Comparison of ENCODE assay signal across 8 mouse cellular contexts in genomic region chr11:120549986-120550809, GRCm38 (mm10). TPM values are rescaled to one million over a fixed set of nuclear protein-coding genes. Genes with fewer than 3 reads are reported as not detected.
DNase-seq lines count a peak whose midpoint lies in the region; ATAC-seq and TF ChIP-seq lines count a peak whose summit lies in the region.

No protein-coding gene starts in this region.

- DNase-seq in layer of hippocampus, adult 2 months (ENCODE audit: low spot score in 2 of 2) = no peak
- DNase-seq in layer of hippocampus, postnatal 14 days (ENCODE audit: low spot score in 2 of 2) = no peak
- no peak for DNase-seq in embryonic facial prominence, embryonic 11.5 days (ENCODE audit: low spot score)
- no peak for DNase-seq in urinary bladder, postnatal 10 days (ENCODE audit: low spot score)
- no peak for DNase-seq in thymus, postnatal 14 days

- H3K9me3 ChIP-seq in embryonic facial prominence, embryonic 11.5 days (replicated peaks; ENCODE audit: control insufficient read depth, low read length) = no peaks in the 10 kb centered on the region
- H3K9me3 ChIP-seq in hindbrain, embryonic 15.5 days = no peaks in the 10 kb centered on the region
- no peaks in the 10 kb centered on the region for H3K9me3 ChIP-seq in midbrain, embryonic 16.5 days (replicated peaks; ENCODE audit: control insufficient read depth, low read length, poor library complexity, severe bottlenecking)

- no peaks in the 10 kb centered on the region for H3K27me3 ChIP-seq in embryonic facial prominence, embryonic 11.5 days (ENCODE audit: control insufficient read depth, insufficient read depth, low read length)
- no peaks in the 10 kb centered on the region for H3K27me3 ChIP-seq in hindbrain, embryonic 15.5 days
- H3K27me3 ChIP-seq in midbrain, embryonic 16.5 days (ENCODE audit: control insufficient read depth, insufficient read depth, low read depth, low read length) = no peaks in the 10 kb centered on the region

- no peaks in the 10 kb centered on the region for H3K36me3 ChIP-seq in embryonic facial prominence, embryonic 11.5 days (replicated peaks; ENCODE audit: control insufficient read depth, insufficient read depth, low read depth, low read length)
- H3K36me3 ChIP-seq in hindbrain, embryonic 15.5 days = 0 out of 2 replicates have a peak, but pooled peaks cover under 1% of the 10 kb centered on the region
- no peaks in the 10 kb centered on the region for H3K36me3 ChIP-seq in midbrain, embryonic 16.5 days (ENCODE audit: control insufficient read depth, insufficient read depth, low read length)

- peak overlapping the region; percentile 95 for H3K27ac ChIP-seq in layer of hippocampus, adult 2 months
- peak overlapping the region; percentile 83 for H3K27ac ChIP-seq in embryonic facial prominence, embryonic 11.5 days (replicated peaks; ENCODE audit: low read depth, low read length)
- peak overlapping the region; percentile 85 for H3K27ac ChIP-seq in hindbrain, embryonic 15.5 days (replicated peaks)
- peak overlapping the region; percentile 65 for H3K27ac ChIP-seq in midbrain, embryonic 16.5 days (ENCODE audit: low read length)

- H3K4me2 ChIP-seq in embryonic facial prominence, embryonic 11.5 days (ENCODE audit: low read depth, low read length) = peak overlapping the region; percentile 87
- peak overlapping the region; percentile 82 for H3K4me2 ChIP-seq in hindbrain, embryonic 15.5 days
- peak overlapping the region; percentile 98 for H3K4me2 ChIP-seq in midbrain, embryonic 16.5 days (ENCODE audit: low read length)

- 72% methylated on average over 11 of the region's 11 CpGs for WGBS in embryonic facial prominence, embryonic 11.5 days
- WGBS in hindbrain, embryonic 15.5 days = 76% methylated on average over 11 of the region's 11 CpGs
- WGBS in midbrain, embryonic 16.5 days = 72% methylated on average over 11 of the region's 11 CpGs

- H3K4me1 ChIP-seq in embryonic facial prominence, embryonic 11.5 days (ENCODE audit: control insufficient read depth, insufficient read depth, low read length) = peaks cover 4% of the 10 kb centered on the region
- H3K4me1 ChIP-seq in hindbrain, embryonic 15.5 days (replicated peaks) = peaks cover 26% of the 10 kb centered on the region
- peaks cover 24% of the 10 kb centered on the region for H3K4me1 ChIP-seq in midbrain, embryonic 16.5 days (ENCODE audit: control insufficient read depth, insufficient read depth, low read length)

- H3K9ac ChIP-seq in embryonic facial prominence, embryonic 11.5 days (replicated peaks; ENCODE audit: low read length) = peak overlapping the region; percentile 96
- H3K9ac ChIP-seq in hindbrain, embryonic 15.5 days = peak overlapping the region; percentile 97
- H3K9ac ChIP-seq in midbrain, embryonic 16.5 days (ENCODE audit: low read depth, low read length) = peak overlapping the region; percentile 99

- peak overlapping the region; percentile 98 for H3K4me3 ChIP-seq in layer of hippocampus, adult 2 months
- H3K4me3 ChIP-seq in embryonic facial prominence, embryonic 11.5 days (ENCODE audit: low read depth, low read length) = peak overlapping the region; percentile 98
- peak overlapping the region; percentile 97 for H3K4me3 ChIP-seq in hindbrain, embryonic 15.5 days
- peak overlapping the region; percentile 97 for H3K4me3 ChIP-seq in midbrain, embryonic 16.5 days (ENCODE audit: low read depth, low read length)

- peak; percentile 31; the same call in 1 of the 2 replicates for ATAC-seq in embryonic facial prominence, embryonic 11.5 days (replicated peaks; ENCODE audit: insufficient number of reproducible peaks, low FRiP score, low TSS enrichment, low read depth)
- ATAC-seq in hindbrain, embryonic 15.5 days (ENCODE audit: low FRiP score, low read depth) = peak; percentile 38; the same call in 1 of the 2 replicates
- peak; percentile 55; the same call in 1 of the 2 replicates for ATAC-seq in midbrain, embryonic 16.5 days
- ATAC-seq in megakaryocyte progenitor cell, adult 5-6 weeks (replicated peaks; ENCODE audit: poor library complexity) = no peak

- TF ChIP-seq CTCF in layer of hippocampus, adult 2 months (conservative IDR thresholded peaks at IDR 0.05) = no peak

RNA-seq across cellular contexts. Expression of gene Mcrip1, which starts 0.7 kb away (rescaled TPM):
- 10 to 100 TPM; 65.2 to 67.6 TPM for total RNA-seq in layer of hippocampus, adult 2 months (2021)
- 10 to 100 TPM; 86.1 to 89.0 TPM for total RNA-seq in layer of hippocampus, postnatal 14 days (2021)
- polyA plus RNA-seq in embryonic facial prominence, embryonic 11.5 days (2014; fragmentation: Nextera tagmentation; extraction: Ambion mirVana) = 223 and 249 TPM in 2 replicates
- 243 and 246 TPM in 2 replicates for polyA plus RNA-seq in hindbrain, embryonic 15.5 days (2015; fragmentation: Nextera tagmentation; extraction: Ambion mirVana)
- 232 and 233 TPM in 2 replicates for polyA plus RNA-seq in midbrain, embryonic 16.5 days (2015; fragmentation: Nextera tagmentation; extraction: Ambion mirVana)
- total RNA-seq in megakaryocyte progenitor cell, adult 5-6 weeks (2015) = 71.6 and 75.3 TPM in 2 replicates
- total RNA-seq in megakaryocyte progenitor cell, adult 5-6 weeks (2017) = 24.2 and 25.8 TPM in 2 replicates

RNA-seq across cellular contexts. Expression of gene Ppp1r27, which starts 0.7 kb away (rescaled TPM):
- total RNA-seq in layer of hippocampus, adult 2 months (2021) = not detected
- total RNA-seq in layer of hippocampus, postnatal 14 days (2021) = not detected
- polyA plus RNA-seq in embryonic facial prominence, embryonic 11.5 days (2014; fragmentation: Nextera tagmentation; extraction: Ambion mirVana) = not detected in 2 replicates
- polyA plus RNA-seq in hindbrain, embryonic 15.5 days (2015; fragmentation: Nextera tagmentation; extraction: Ambion mirVana) = not detected in 2 replicates
- not detected in 2 replicates for polyA plus RNA-seq in midbrain, embryonic 16.5 days (2015; fragmentation: Nextera tagmentation; extraction: Ambion mirVana)
- not detected in 2 replicates for total RNA-seq in megakaryocyte progenitor cell, adult 5-6 weeks (2015)
- 1.3 TPM in 1 of 2 replicates, not detected in the other for total RNA-seq in megakaryocyte progenitor cell, adult 5-6 weeks (2017)

RNA-seq across cellular contexts. Expression of gene Gcgr, which starts 19.7 kb away (rescaled TPM):
- total RNA-seq in layer of hippocampus, adult 2 months (2021) = not detected
- total RNA-seq in layer of hippocampus, postnatal 14 days (2021) = under 1 TPM; 0.28 to 0.36 TPM
- 0.43 and 0.91 TPM in 2 replicates for polyA plus RNA-seq in embryonic facial prominence, embryonic 11.5 days (2014; fragmentation: Nextera tagmentation; extraction: Ambion mirVana)
- polyA plus RNA-seq in hindbrain, embryonic 15.5 days (2015; fragmentation: Nextera tagmentation; extraction: Ambion mirVana) = 0.41 and 0.75 TPM in 2 replicates
- polyA plus RNA-seq in midbrain, embryonic 16.5 days (2015; fragmentation: Nextera tagmentation; extraction: Ambion mirVana) = 0.13 and 0.31 TPM in 2 replicates
- not detected in 2 replicates for total RNA-seq in megakaryocyte progenitor cell, adult 5-6 weeks (2015)
- not detected in 2 replicates for total RNA-seq in megakaryocyte progenitor cell, adult 5-6 weeks (2017)

RNA-seq across cellular contexts. Expression of gene P4hb, which starts 22.9 kb away (rescaled TPM):
- 100 to 1,000 TPM; 106 to 118 TPM for total RNA-seq in layer of hippocampus, adult 2 months (2021)
- total RNA-seq in layer of hippocampus, postnatal 14 days (2021) = 100 to 1,000 TPM; 142 to 157 TPM
- 626 and 629 TPM in 2 replicates for polyA plus RNA-seq in embryonic facial prominence, embryonic 11.5 days (2014; fragmentation: Nextera tagmentation; extraction: Ambion mirVana)
- 263 and 274 TPM in 2 replicates for polyA plus RNA-seq in hindbrain, embryonic 15.5 days (2015; fragmentation: Nextera tagmentation; extraction: Ambion mirVana)
- polyA plus RNA-seq in midbrain, embryonic 16.5 days (2015; fragmentation: Nextera tagmentation; extraction: Ambion mirVana) = 233 and 257 TPM in 2 replicates
- total RNA-seq in megakaryocyte progenitor cell, adult 5-6 weeks (2015) = 669 and 748 TPM in 2 replicates
- total RNA-seq in megakaryocyte progenitor cell, adult 5-6 weeks (2017) = 1,254 and 1,320 TPM in 2 replicates

RNA-seq across cellular contexts. Expression of gene Arhgdia, which starts 31.2 kb away (rescaled TPM):
- total RNA-seq in layer of hippocampus, adult 2 months (2021) = 100 to 1,000 TPM; 270 to 277 TPM
- total RNA-seq in layer of hippocampus, postnatal 14 days (2021) = 100 to 1,000 TPM; 366 to 384 TPM
- 511 and 567 TPM in 2 replicates for polyA plus RNA-seq in embryonic facial prominence, embryonic 11.5 days (2014; fragmentation: Nextera tagmentation; extraction: Ambion mirVana)
- 492 and 533 TPM in 2 replicates for polyA plus RNA-seq in hindbrain, embryonic 15.5 days (2015; fragmentation: Nextera tagmentation; extraction: Ambion mirVana)
- 439 and 443 TPM in 2 replicates for polyA plus RNA-seq in midbrain, embryonic 16.5 days (2015; fragmentation: Nextera tagmentation; extraction: Ambion mirVana)
- total RNA-seq in megakaryocyte progenitor cell, adult 5-6 weeks (2015) = 401 and 420 TPM in 2 replicates
- 177 and 193 TPM in 2 replicates for total RNA-seq in megakaryocyte progenitor cell, adult 5-6 weeks (2017)
